Mouse (Mus musculus): ENCODE measurements around the gene Sorcs2.

The Sorcs2 gene

GRCm38 (mm10) chr5:36228405-36229370 is 169.3 kb downstream of the Sorcs2 start:
- DNase-seq (ENCODE audit: low spot score): peak; percentile 90

GRCm38 (mm10) chr5:36226296-36226695 is 171.6 kb downstream of the Sorcs2 start:
- no peak for DNase-seq (ENCODE audit: low spot score)

GRCm38 (mm10) chr5:36225855-36226254 is 172.1 kb downstream of the Sorcs2 start:
- no peak for DNase-seq (ENCODE audit: low spot score)

- peak; percentile 74 for DNase-seq (ENCODE audit: low spot score)
Measured at GRCm38 (mm10) chr5:36223787-36224186, 174.2 kb downstream of the Sorcs2 start.

GRCm38 (mm10) chr5:36220626-36221025 is 177.3 kb downstream of the Sorcs2 start:
- DNase-seq (ENCODE audit: low spot score): no peak

- DNase-seq (ENCODE audit: low spot score): no peak
Measured at GRCm38 (mm10) chr5:36220105-36220504, 177.8 kb downstream of the Sorcs2 start.

- DNase-seq (ENCODE audit: low spot score): no peak
Measured at GRCm38 (mm10) chr5:36213310-36213709, 184.6 kb downstream of the Sorcs2 start.

GRCm38 (mm10) chr5:36208803-36209202 is 189.1 kb downstream of the Sorcs2 start:
- DNase-seq (ENCODE audit: low spot score): no peak

- no peak for DNase-seq (ENCODE audit: low spot score)
Measured at GRCm38 (mm10) chr5:36205397-36205796, 192.5 kb downstream of the Sorcs2 start.

GRCm38 (mm10) chr5:36203916-36204315 is 194.0 kb downstream of the Sorcs2 start, which contains the start of gene Psapl1:
TSS of gene Psapl1 (plus strand) at chr5:36204021.
- no peak for DNase-seq (ENCODE audit: low spot score)

GRCm38 (mm10) chr5:36203421-36203820 is 194.5 kb downstream of the Sorcs2 start:
- DNase-seq (ENCODE audit: low spot score): no peak

GRCm38 (mm10) chr5:36202781-36203180 is 195.2 kb downstream of the Sorcs2 start:
- no peak for DNase-seq (ENCODE audit: low spot score)

GRCm38 (mm10) chr5:36199519-36199918 is 198.4 kb downstream of the Sorcs2 start:
- DNase-seq (ENCODE audit: low spot score): no peak

- DNase-seq (ENCODE audit: low spot score): no peak
Measured at GRCm38 (mm10) chr5:36195436-36195835, 202.5 kb downstream of the Sorcs2 start.

GRCm38 (mm10) chr5:36194631-36195030 is 203.3 kb downstream of the Sorcs2 start:
- DNase-seq (ENCODE audit: low spot score): no peak

GRCm38 (mm10) chr5:36192677-36193076 is 205.3 kb downstream of the Sorcs2 start:
- no peak for DNase-seq (ENCODE audit: low spot score)

GRCm38 (mm10) chr5:36191876-36192275 is 206.1 kb downstream of the Sorcs2 start:
- peak; percentile 27 for DNase-seq (ENCODE audit: low spot score)

- no peak for DNase-seq (ENCODE audit: low spot score)
Measured at GRCm38 (mm10) chr5:36191285-36191684, 206.7 kb downstream of the Sorcs2 start.

GRCm38 (mm10) chr5:36188310-36188709 is 209.6 kb downstream of the Sorcs2 start:
- no peak for DNase-seq (ENCODE audit: low spot score)

GRCm38 (mm10) chr5:36186294-36187053 is 211.5 kb downstream of the Sorcs2 start:
- no peak for DNase-seq (ENCODE audit: low spot score)

- DNase-seq (ENCODE audit: low spot score): no peak
Measured at GRCm38 (mm10) chr5:36182326-36182725, 215.6 kb downstream of the Sorcs2 start.

- no peak for DNase-seq (ENCODE audit: low spot score)
Measured at GRCm38 (mm10) chr5:36179708-36180107, 218.2 kb downstream of the Sorcs2 start.

GRCm38 (mm10) chr5:36178785-36179184 is 219.2 kb downstream of the Sorcs2 start:
- DNase-seq (ENCODE audit: low spot score): no peak

Measured in retina, embryonic 14.5 days (tissue).